Mouse (Mus musculus): ENCODE results near the gene Cenpu. TPM values are rescaled to one million over a fixed set of nuclear protein-coding genes. Genes with fewer than 3 reads are reported as not detected.

Cenpu gene
- total RNA-seq, 2 experiments from 2014 or later, result 0.65 to 0.67 TPM

DNA sequence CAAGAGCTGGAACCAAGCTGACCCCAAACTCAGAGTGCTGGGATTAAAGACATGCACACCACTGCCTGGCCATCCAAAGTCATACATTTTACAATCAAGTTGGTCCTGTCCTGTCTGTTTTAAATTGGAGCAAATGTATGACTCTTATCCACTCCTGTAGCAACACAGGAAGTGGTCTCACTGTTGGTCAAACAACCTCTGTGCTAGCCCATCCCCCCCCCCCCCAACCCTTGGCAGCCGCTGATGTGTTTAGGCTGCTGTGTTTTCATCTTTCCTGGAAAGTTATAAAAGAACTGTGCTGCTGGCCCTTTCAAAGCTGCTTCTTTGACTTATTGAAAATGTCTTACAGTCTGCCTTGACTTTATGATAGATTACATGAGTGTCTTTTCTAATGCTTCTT lies 73.3 kb downstream of the Cenpu start:
- no peak for DNase-seq (ENCODE audit: low spot score)
- intact Hi-C loops (cut with DNase I), result no loop called here

DNA sequence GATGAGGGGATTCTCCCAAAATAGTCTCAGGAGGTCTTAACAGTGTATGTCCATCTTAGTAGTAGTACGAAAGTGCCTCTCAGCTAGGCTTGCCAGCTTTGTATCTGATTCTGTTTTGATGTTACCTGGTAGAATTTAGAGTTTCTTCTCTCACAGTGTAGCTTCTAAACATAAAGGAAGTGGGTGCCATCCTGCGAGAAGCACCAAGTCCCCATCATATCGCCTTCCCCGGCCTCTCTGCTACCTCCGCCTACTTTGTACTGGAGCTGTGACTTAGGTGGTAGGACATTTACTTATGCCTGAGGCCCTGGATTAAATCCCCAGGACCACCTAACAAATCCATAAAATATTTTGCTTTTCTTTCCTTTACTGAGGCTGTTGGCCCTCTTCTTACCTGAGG lies 74.8 kb downstream of the Cenpu start:
- DNase-seq (ENCODE audit: low spot score), result no peak
- intact Hi-C loops (cut with DNase I), result no loop called here

DNA sequence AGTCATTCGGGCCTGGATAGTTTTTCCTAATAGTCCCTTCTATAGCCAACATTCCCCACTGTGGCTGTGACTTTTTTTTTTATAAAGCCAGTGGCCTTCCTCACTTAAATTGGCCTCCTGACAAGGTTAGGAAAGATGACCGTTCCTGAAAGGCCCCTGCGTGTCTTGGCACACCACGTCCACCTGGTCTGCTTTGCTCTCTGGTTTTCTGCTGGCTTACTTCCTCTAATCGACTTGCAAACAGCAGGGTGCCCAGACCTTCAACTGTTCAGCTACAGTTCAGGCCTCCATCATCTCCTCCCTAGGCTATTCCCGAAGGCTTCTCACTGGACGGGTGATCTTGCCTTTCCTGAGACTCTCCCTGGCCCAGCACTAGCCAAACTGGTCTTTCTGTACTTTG lies 76.1 kb downstream of the Cenpu start:
- no peak for DNase-seq (ENCODE audit: low spot score)
- intact Hi-C loops (cut with DNase I), result no loop called here

DNA sequence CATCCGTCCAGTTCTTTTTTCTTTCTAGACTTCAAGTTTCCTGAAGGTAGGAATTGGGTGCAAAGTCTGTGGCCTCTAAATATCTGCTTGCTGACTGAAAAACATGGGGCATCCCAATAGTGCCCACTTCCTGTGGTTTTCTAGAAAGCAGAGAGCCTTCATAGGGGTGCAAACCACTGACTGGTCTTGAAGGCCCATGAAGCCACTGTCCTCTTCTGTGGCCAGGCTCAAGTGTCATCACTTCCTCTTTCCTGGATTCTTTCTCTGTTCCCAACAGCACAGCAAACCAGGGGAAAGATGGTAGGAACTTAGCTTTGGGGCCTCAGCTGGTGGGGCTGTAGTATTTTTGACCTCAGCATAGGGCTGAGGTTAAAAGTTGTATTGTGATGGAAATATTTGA lies 76.8 kb downstream of the Cenpu start:
- intact Hi-C loops (cut with DNase I), result no loop called here
- no peak for DNase-seq (ENCODE audit: low spot score)

Other genes with a start within 250 kb of the Cenpu start
- 100 to 1,000 TPM; 842 to 883 TPM for gene Acsl1, start 81.0 kb upstream of the Cenpu start, total RNA-seq (2021)
- 1 to 10 TPM; 1.9 to 2.4 TPM for gene Primpol, start 65.2 kb downstream of the Cenpu start, total RNA-seq (2021)
- gene Casp3, start 65.3 kb downstream of the Cenpu start, total RNA-seq (2021), result 1 to 10 TPM; 4.0 to 4.4 TPM
- gene Irf2, start 187.7 kb downstream of the Cenpu start, total RNA-seq (2021), result 10 to 100 TPM; 40.4 to 45.4 TPM

Measured in heart, postnatal 25 days (tissue).